Mouse (Mus musculus): ENCODE measurements at regions not wholly inside any gene's neighbourhood (a gene's known extent, or its start where the extent isn't known, plus 50 kb on each side); places are given as distances from the start of the nearest gene placed in this dataset.

GRCm38 (mm10) chr3:48429406-48430033 lies 1327.6 kb downstream of the Pcdh18 start:
- Histone ChIP-seq H3K27ac (no peak overlapping the region), H3K9ac (replicated peaks) (no peak overlapping the region), H3K27me3 (ENCODE audit: control insufficient read depth, insufficient read depth, low read length) (no peaks in the 10 kb centered on the region), H3K36me3 (replicated peaks; ENCODE audit: control insufficient read depth, insufficient read depth, low read depth) (no peaks in the 10 kb centered on the region), H3K9me3 (ENCODE audit: control insufficient read depth, low read length) (no peaks in the 10 kb centered on the region), H3K4me1 (replicated peaks; ENCODE audit: control insufficient read depth in 2 of 2, insufficient read depth in 2 of 2, low read length in 1 of 2) (no peaks in the 10 kb centered on the region), H3K4me3 (ENCODE audit: insufficient read depth in 1 of 2, low read depth in 2 of 2, low read length in 2 of 2) (no peak overlapping the region), H3K4me2 (ENCODE audit: low read depth) (no peak overlapping the region)
- TF ChIP-seq EP300 (IDR thresholded peaks at IDR 0.05; ENCODE audit: low read depth) (no peak), CTCF (IDR thresholded peaks at IDR 0.05; ENCODE audit: low read depth) (no peak)
- WGBS (ENCODE audit: insufficient replicate concordance): 52% methylated on average over 2 of the region's 2 CpGs
- DNase-seq (ENCODE audit: low read depth in 3 of 3, low spot score in 3 of 3): no peak
- ATAC-seq (ENCODE audit: insufficient read depth): no peak

- Histone ChIP-seq H3K4me3 (ENCODE audit: insufficient read depth in 1 of 2, low read depth in 2 of 2, low read length in 2 of 2) (no peak overlapping the region), H3K4me2 (ENCODE audit: low read depth) (no peak overlapping the region), H3K36me3 (replicated peaks; ENCODE audit: control insufficient read depth, insufficient read depth, low read depth) (no peaks in the 10 kb centered on the region), H3K27ac (no peak overlapping the region), H3K4me1 (replicated peaks; ENCODE audit: control insufficient read depth in 2 of 2, insufficient read depth in 2 of 2, low read length in 1 of 2) (no peaks in the 10 kb centered on the region), H3K9ac (replicated peaks) (no peak overlapping the region), H3K9me3 (ENCODE audit: control insufficient read depth, low read length) (no peaks in the 10 kb centered on the region), H3K27me3 (ENCODE audit: control insufficient read depth, insufficient read depth, low read length) (no peaks in the 10 kb centered on the region)
- DNase-seq (ENCODE audit: low read depth in 3 of 3, low spot score in 3 of 3) (no peak), ATAC-seq (ENCODE audit: insufficient read depth) (no peak)
- TF ChIP-seq CTCF (IDR thresholded peaks at IDR 0.05; ENCODE audit: low read depth) (no peak), EP300 (IDR thresholded peaks at IDR 0.05; ENCODE audit: low read depth) (no peak)
These were observed 1367.3 kb downstream of the Pcdh18 start for GRCm38 (mm10) chr3:48389862-48390261.

All from liver, embryonic 14.5 days (tissue).